Mouse (Mus musculus): Measurements from ENCODE around the gene Gm826.

GRCm38 (mm10) chr2:160332516-160333325 lies 1.2 kb downstream of the Gm826 start:
- no peak for TF ChIP-seq CTCF (IDR thresholded peaks at IDR 0.05; ENCODE audit: borderline replicate concordance, insufficient read depth, low read depth, low read length)
- no peak for TF ChIP-seq POLR2A (IDR thresholded peaks at IDR 0.05; ENCODE audit: borderline replicate concordance, insufficient read depth, low read length)
